Comparison of ENCODE assay signal across 19 mouse cellular contexts in genomic region chr10:115012316-115012715, GRCm38 (mm10).
DNase-seq lines count a peak whose midpoint lies in the region; ATAC-seq and TF ChIP-seq lines count a peak whose summit lies in the region.
"Had no signal": no experiment of that assay in that cellular context is flagged by ENCODE, and none has a peak within 500 bp of the region (broad histone marks: within the 10 kb centered on the region; RNA-seq: fewer than 3 reads in every experiment).

No protein-coding gene starts in this region.

- no peaks in the 10 kb centered on the region for H3K36me3 ChIP-seq in hindbrain, embryonic 14.5 days (replicated peaks; ENCODE audit: control insufficient read depth, insufficient read depth)
- no peaks in the 10 kb centered on the region for H3K36me3 ChIP-seq in hindbrain, embryonic 10.5 days
- H3K36me3 ChIP-seq in midbrain, embryonic 14.5 days (ENCODE audit: control insufficient read depth, insufficient read depth, low read length): no peaks in the 10 kb centered on the region
- no peaks in the 10 kb centered on the region for H3K36me3 ChIP-seq in midbrain, embryonic 15.5 days (replicated peaks)
- H3K36me3 ChIP-seq in stomach, postnatal 0 days (ENCODE audit: control insufficient read depth, insufficient read depth, low read length): no peaks in the 10 kb centered on the region
- H3K36me3 ChIP-seq: embryonic facial prominence, embryonic 13.5 days; G1E; heart, embryonic 15.5 days had no signal

- no peak overlapping the region for H3K4me2 ChIP-seq in hindbrain, embryonic 14.5 days (replicated peaks)
- no peak overlapping the region for H3K4me2 ChIP-seq in midbrain, embryonic 14.5 days (ENCODE audit: low read length)
- no peak overlapping the region for H3K4me2 ChIP-seq in midbrain, embryonic 15.5 days
- no peak overlapping the region for H3K4me2 ChIP-seq in stomach, postnatal 0 days (replicated peaks; ENCODE audit: low read depth)
- H3K4me2 ChIP-seq: embryonic facial prominence, embryonic 13.5 days; heart, embryonic 11.5 days; heart, embryonic 15.5 days had no signal

- no peak for TF ChIP-seq POLR2A in cerebellum, adult 2 months (IDR thresholded peaks at IDR 0.05; ENCODE audit: borderline replicate concordance, insufficient read depth, low read length)

- H3K27me3 ChIP-seq in cerebellum, adult 2 months (ENCODE audit: control insufficient read depth, insufficient read depth, low read length): no peaks in the 10 kb centered on the region
- H3K27me3 ChIP-seq in hindbrain, embryonic 14.5 days (ENCODE audit: control insufficient read depth, insufficient read depth, low read length): no peaks in the 10 kb centered on the region
- no peaks in the 10 kb centered on the region for H3K27me3 ChIP-seq in hindbrain, embryonic 10.5 days (ENCODE audit: insufficient read depth, poor library complexity, severe bottlenecking)
- H3K27me3 ChIP-seq in midbrain, embryonic 14.5 days (ENCODE audit: control insufficient read depth, insufficient read depth, low read length): no peaks in the 10 kb centered on the region
- H3K27me3 ChIP-seq in midbrain, embryonic 15.5 days (replicated peaks): no peaks in the 10 kb centered on the region
- H3K27me3 ChIP-seq in stomach, postnatal 0 days (ENCODE audit: control insufficient read depth, insufficient read depth, low read length): no peaks in the 10 kb centered on the region
- H3K27me3 ChIP-seq: embryonic facial prominence, embryonic 13.5 days; heart, embryonic 15.5 days had no signal

- H3K4me3 ChIP-seq in cerebellum, adult 2 months (replicated peaks; ENCODE audit: insufficient read depth, low read depth, low read length): no peak overlapping the region
- H3K4me3 ChIP-seq in hindbrain, embryonic 14.5 days (replicated peaks; ENCODE audit: low read length): no peak overlapping the region
- no peak overlapping the region for H3K4me3 ChIP-seq in hindbrain, embryonic 10.5 days
- H3K4me3 ChIP-seq in midbrain, embryonic 14.5 days (replicated peaks; ENCODE audit: low read depth, low read length): no peak overlapping the region
- no peak overlapping the region for H3K4me3 ChIP-seq in midbrain, embryonic 15.5 days
- H3K4me3 ChIP-seq in stomach, postnatal 0 days (ENCODE audit: low read depth, low read length): no peak overlapping the region
- H3K4me3 ChIP-seq: embryonic facial prominence, embryonic 13.5 days; heart, embryonic 15.5 days had no signal

- no peak for TF ChIP-seq EP300 in stomach, postnatal 0 days (optimal IDR thresholded peaks at IDR 0.05)

- no peaks in the 10 kb centered on the region for H3K9me3 ChIP-seq in hindbrain, embryonic 14.5 days (ENCODE audit: control insufficient read depth, low read length)
- H3K9me3 ChIP-seq in hindbrain, embryonic 10.5 days: no peaks in the 10 kb centered on the region
- no peaks in the 10 kb centered on the region for H3K9me3 ChIP-seq in midbrain, embryonic 14.5 days (ENCODE audit: control insufficient read depth, low read length)
- no peaks in the 10 kb centered on the region for H3K9me3 ChIP-seq in midbrain, embryonic 15.5 days
- no peaks in the 10 kb centered on the region for H3K9me3 ChIP-seq in stomach, postnatal 0 days (ENCODE audit: control insufficient read depth, low read length)
- H3K9me3 ChIP-seq: embryonic facial prominence, embryonic 13.5 days; heart, embryonic 15.5 days had no signal

- H3K9ac ChIP-seq in hindbrain, embryonic 14.5 days: no peak overlapping the region
- H3K9ac ChIP-seq in midbrain, embryonic 14.5 days (replicated peaks; ENCODE audit: low read length): no peak overlapping the region
- no peak overlapping the region for H3K9ac ChIP-seq in midbrain, embryonic 15.5 days
- H3K9ac ChIP-seq in stomach, postnatal 0 days (ENCODE audit: low read length): no peak overlapping the region
- H3K9ac ChIP-seq: embryonic facial prominence, embryonic 13.5 days; heart, embryonic 15.5 days had no signal

- 35% methylated on average over 7 of the region's 7 CpGs for WGBS in cerebellum, adult 2 months
- WGBS in hindbrain, embryonic 14.5 days: 50% methylated on average over 7 of the region's 7 CpGs
- WGBS in hindbrain, embryonic 10.5 days: 64% methylated on average over 7 of the region's 7 CpGs
- 29% methylated on average over 7 of the region's 7 CpGs for WGBS in midbrain, embryonic 14.5 days
- 23% methylated on average over 7 of the region's 7 CpGs for WGBS in midbrain, embryonic 15.5 days
- WGBS in stomach, postnatal 0 days: 76% methylated on average over 7 of the region's 7 CpGs

- peak overlapping the region; percentile 94; the same call in 1 of the 2 replicates for H3K27ac ChIP-seq in cerebellum, adult 2 months (ENCODE audit: insufficient read depth, low read length)
- H3K27ac ChIP-seq in hindbrain, embryonic 14.5 days: 0 out of 2 replicates have a peak overlapping the region, but pooled peaks have one; percentile 17
- no peak overlapping the region for H3K27ac ChIP-seq in hindbrain, embryonic 10.5 days
- peak overlapping the region; percentile 45; the same call in 1 of the 2 replicates for H3K27ac ChIP-seq in midbrain, embryonic 14.5 days (replicated peaks; ENCODE audit: low read depth, low read length)
- no peak overlapping the region for H3K27ac ChIP-seq in midbrain, embryonic 15.5 days
- no peak overlapping the region for H3K27ac ChIP-seq in stomach, postnatal 0 days (replicated peaks)
- H3K27ac ChIP-seq: embryonic facial prominence, embryonic 13.5 days; heart, embryonic 15.5 days had no signal

- TF ChIP-seq CTCF in cerebellum, adult 2 months (IDR thresholded peaks at IDR 0.05; ENCODE audit: borderline replicate concordance, insufficient read depth, low read depth, low read length): no peak
- no peak for TF ChIP-seq CTCF in stomach, postnatal 0 days (IDR thresholded peaks at IDR 0.05; ENCODE audit: low read depth)

- DNase-seq in cerebellum, adult 2 months: no peak
- no peak for DNase-seq in cerebellum, adult 11-12 months
- DNase-seq in hindbrain, embryonic 14.5 days (ENCODE audit: low spot score): no peak
- DNase-seq in hindbrain, embryonic 10.5 days (ENCODE audit: low spot score): no peak
- peak; percentile 39 for DNase-seq in midbrain, embryonic 14.5 days
- DNase-seq in stomach, postnatal 0 days (ENCODE audit: low spot score): no peak
- DNase-seq: adrenal gland, adult 8-10 months; adrenal gland, postnatal 36 days; B cell, adult 2 months; gastrocnemius, postnatal 10 days; heart, adult 18-20 months; heart, postnatal 14 days; kidney, adult 11 months had no signal

- no peak for ATAC-seq in hindbrain, embryonic 14.5 days (ENCODE audit: low FRiP score)
- ATAC-seq in midbrain, embryonic 14.5 days (ENCODE audit: low FRiP score, low TSS enrichment): peak; percentile 18; the same call in 1 of the 2 replicates
- ATAC-seq in midbrain, embryonic 15.5 days (replicated peaks): no peak
- no peak for ATAC-seq in stomach, postnatal 0 days (ENCODE audit: low FRiP score, low TSS enrichment)
- ATAC-seq: CD4-positive, CD25-positive, alpha-beta regulatory T cell, adult 4 months had no signal

- H3K4me1 ChIP-seq in cerebellum, adult 2 months (ENCODE audit: control insufficient read depth, insufficient read depth, low read length): peaks cover 26% of the 10 kb centered on the region
- H3K4me1 ChIP-seq in hindbrain, embryonic 14.5 days (replicated peaks; ENCODE audit: control insufficient read depth, insufficient read depth, low read length): peaks cover 19% of the 10 kb centered on the region
- H3K4me1 ChIP-seq in hindbrain, embryonic 10.5 days (replicated peaks): no peaks in the 10 kb centered on the region; the same call in 1 of the 2 replicates
- peaks cover 15% of the 10 kb centered on the region for H3K4me1 ChIP-seq in midbrain, embryonic 14.5 days (ENCODE audit: control insufficient read depth, insufficient read depth, low read length)
- H3K4me1 ChIP-seq in midbrain, embryonic 15.5 days: peaks cover 26% of the 10 kb centered on the region
- H3K4me1 ChIP-seq in stomach, postnatal 0 days (replicated peaks; ENCODE audit: control insufficient read depth, insufficient read depth): no peaks in the 10 kb centered on the region
- H3K4me1 ChIP-seq: heart, embryonic 15.5 days had no signal

Comparison
In these comparisons a context has a peak if more than half of its experiments do, and no peak if none do; other contexts are left out.
1. H3K27ac ChIP-seq: peak in cerebellum, adult 2 months (single experiment), hindbrain, embryonic 14.5 days (single experiment) and midbrain, embryonic 14.5 days (single experiment); none in hindbrain, embryonic 10.5 days (single experiment), midbrain, embryonic 15.5 days (single experiment) and stomach, postnatal 0 days (single experiment).